Mouse (Mus musculus) intestine, embryonic 14.5 days (tissue): ENCODE results near the gene Pdpr. TPM values are rescaled to one million over a fixed set of nuclear protein-coding genes. Genes with fewer than 3 reads are reported as not detected.

ENCODE experiments used
- ATAC-seq: fragments of 200-750 bp; cut with Nextera tagmentation; replicated peaks from 2 replicates; pipeline ENCODE4 v1.8.0; 2017; ENCODE audit warnings: low read depth, moderate number of reproducible peaks, moderate TSS enrichment, moderate library complexity; ENCODE audit not compliant: low FRiP score, low TSS enrichment
- DNase-seq: peaks from one replicate; pipeline ENCODE4 v3.0.0-alpha.2; 2018; ENCODE audit warnings: low spot score
- H3K27ac ChIP-seq: fragments of 300-500 bp; sonication (generic); 2 replicates; pipeline ENCODE4 v1.5.1; 2014; ENCODE audit warnings: low read depth, mild to moderate bottlenecking, control low read depth
- H3K27me3 ChIP-seq: fragments of 300-500 bp; sonication (generic); replicated peaks from 2 replicates; pipeline ENCODE4 v1.6.1; 2014; ENCODE audit warnings: low read length, control low read depth; ENCODE audit not compliant: control insufficient read depth, insufficient read depth
- H3K36me3 ChIP-seq: fragments of 300-500 bp; sonication (generic); 2 replicates; pipeline ENCODE4 v1.6.1; 2014; ENCODE audit warnings: low read length, control low read depth; ENCODE audit not compliant: control insufficient read depth, insufficient read depth
- H3K4me1 ChIP-seq: fragments of 300-500 bp; sonication (generic); replicated peaks from 2 replicates; pipeline ENCODE4 v1.6.1; 2014; ENCODE audit warnings: low read length, control low read depth, mixed read lengths; ENCODE audit not compliant: control insufficient read depth, insufficient read depth
- H3K4me2 ChIP-seq: fragments of 300-500 bp; sonication (generic); 2 replicates; pipeline ENCODE4 v1.6.1; 2014; ENCODE audit warnings: low read length
- H3K4me3 ChIP-seq: fragments of 300-500 bp; sonication (generic); 2 replicates; pipeline ENCODE4 v1.5.1; 2014; ENCODE audit warnings: low read depth, low read length, control low read depth, mixed read lengths
- H3K9ac ChIP-seq: fragments of 300-500 bp; sonication (generic); 2 replicates; pipeline ENCODE4 v1.6.1; 2014; ENCODE audit warnings: mild to moderate bottlenecking, low read length
- H3K9me3 ChIP-seq: fragments of 300-500 bp; sonication (generic); 2 replicates; pipeline ENCODE4 v1.6.1; 2016; ENCODE audit warnings: low read length, control low read depth; ENCODE audit not compliant: control insufficient read depth
- WGBS: fragments of 180-500 bp; shearing (Covaris S2); extraction: QIAGEN DNeasy Blood & Tissue Kit; methylation state at CpG from one replicate; pipeline ENCODE4 v1.1.7; 2014; 5-methylcytosine and 5-hydroxymethylcytosine counted together
- polyA plus RNA-seq: library from polyadenylated mRNA; unstranded; fragments of >200 nt; fragmentation: Nextera tagmentation; extraction: Ambion mirVana; gene quantifications from 2 replicates; pipeline ENCODE4 v1.2.1, GENCODE M21; 2014

Gene Pdpr
- 6.3 and 7.1 TPM in 2 replicates for polyA plus RNA-seq

DNA sequence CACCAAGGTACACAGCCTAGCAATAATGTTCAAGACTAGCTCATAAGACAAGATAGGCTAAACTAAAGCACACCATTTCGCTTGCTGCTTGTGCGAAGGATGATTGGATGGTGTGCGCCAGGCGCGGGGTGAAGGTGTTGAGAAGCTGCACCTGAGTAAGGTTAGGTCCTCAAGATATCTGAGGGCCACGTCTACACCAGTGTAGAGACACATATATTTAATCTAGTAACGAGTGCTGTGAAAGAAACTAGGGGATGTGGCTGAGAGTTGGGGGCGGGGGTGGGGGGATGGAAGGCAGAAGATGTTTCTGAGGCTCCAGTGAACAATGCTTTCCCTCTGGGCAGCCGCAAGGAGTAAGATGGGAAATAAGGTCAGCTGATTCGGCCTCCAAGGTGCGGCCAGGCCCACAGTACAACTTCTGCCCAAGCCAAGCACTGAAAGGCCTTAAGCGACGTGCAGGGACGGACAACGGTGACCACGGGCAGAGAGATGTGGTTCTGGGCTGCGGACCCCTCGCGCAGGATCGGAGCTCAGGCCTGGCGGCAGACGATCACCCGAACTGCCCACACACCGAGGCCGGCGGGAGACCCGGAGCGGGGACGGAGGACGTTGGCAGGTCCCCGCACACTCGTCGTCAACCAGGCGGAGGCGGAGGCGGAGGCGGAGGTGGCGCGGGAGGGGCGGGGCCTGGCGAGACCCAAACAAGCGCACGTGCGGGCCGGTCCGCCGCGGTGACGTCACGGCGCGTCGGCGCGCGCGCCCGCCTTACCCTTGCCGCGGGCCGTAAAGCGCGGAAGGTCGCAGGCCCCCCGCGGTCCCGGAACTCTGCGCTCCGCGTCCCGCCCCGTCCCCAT, at the start of gene Pdpr:
TSS of gene Pdpr (plus strand) at position 766 of the 854 bp plus-strand sequence.
- H3K9ac ChIP-seq: peak within 1 kb of the TSS; percentile 51
- peak within 1 kb of the TSS; percentile 61 for H3K4me3 ChIP-seq
- no peaks in the 10 kb centered on the region for H3K27me3 ChIP-seq
- no peaks in the 10 kb centered on the region for H3K36me3 ChIP-seq
- DNase-seq: peak; percentile 92
- peak within 1 kb of the TSS; percentile 22; the same call in 1 of the 2 replicates for H3K27ac ChIP-seq
- peak within 1 kb of the TSS; percentile 77 for H3K4me2 ChIP-seq
- 6% methylated on average over 51 of the region's 72 CpGs for WGBS
- ATAC-seq: peak; percentile 95
- peaks cover 11% of the 10 kb centered on the region for H3K4me1 ChIP-seq
- no peaks in the 10 kb centered on the region for H3K9me3 ChIP-seq

DNA sequence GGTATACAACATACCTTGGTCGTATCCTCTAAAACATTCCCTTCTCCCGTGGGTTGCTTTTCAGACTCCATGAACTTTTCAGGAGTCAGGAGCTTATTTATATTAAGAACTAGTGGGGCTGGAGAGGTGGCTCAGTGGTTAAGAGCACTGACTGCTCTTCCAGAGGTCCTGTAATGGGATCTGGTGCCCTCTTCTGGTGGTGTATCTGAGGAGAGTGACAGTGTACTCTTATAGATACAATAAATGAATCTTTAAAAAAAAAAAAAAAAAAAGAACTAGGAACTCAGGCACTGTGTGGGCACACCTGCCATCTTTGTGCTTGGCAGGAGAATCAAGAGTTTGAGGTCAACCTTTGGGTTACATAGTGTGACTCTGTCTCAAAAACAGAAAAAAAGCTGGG, 45.7 kb upstream of the Pdpr start:
- no peak for DNase-seq
- Histone ChIP-seq H3K4me3 (no peak overlapping the region), H3K4me1 (no peaks in the 10 kb centered on the region), H3K27ac (no peak overlapping the region), H3K9me3 (no peaks in the 10 kb centered on the region), H3K9ac (no peak overlapping the region), H3K4me2 (no peak overlapping the region), H3K27me3 (no peaks in the 10 kb centered on the region), H3K36me3 (peaks cover 100% of the 10 kb centered on the region)
- no peak for ATAC-seq
- 92% methylated on average over 2 of the region's 2 CpGs for WGBS

DNA sequence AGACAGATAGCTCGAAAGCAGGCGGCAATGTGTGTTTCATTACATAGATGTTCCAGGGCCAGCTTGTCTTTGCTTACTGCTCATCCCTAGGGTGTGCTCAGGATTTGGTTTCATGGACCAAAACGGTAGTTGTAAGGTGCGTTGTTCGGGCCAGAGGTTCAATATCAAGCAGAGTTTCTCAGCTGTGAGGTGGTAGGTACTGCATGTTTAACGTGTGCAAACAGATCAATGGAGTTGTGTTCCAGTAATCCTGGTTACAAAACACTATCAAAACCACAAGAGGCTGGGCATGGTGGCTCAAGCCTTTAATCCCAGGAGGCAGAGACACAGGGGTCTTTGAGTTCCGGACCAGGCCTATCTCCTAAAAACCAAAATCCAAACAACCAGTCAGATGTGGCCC, 45.3 kb upstream of the Pdpr start:
- Histone ChIP-seq H3K27ac (no peak overlapping the region), H3K4me1 (no peaks in the 10 kb centered on the region), H3K36me3 (peaks cover 100% of the 10 kb centered on the region), H3K4me2 (no peak overlapping the region), H3K9ac (no peak overlapping the region), H3K27me3 (no peaks in the 10 kb centered on the region), H3K4me3 (no peak overlapping the region), H3K9me3 (no peaks in the 10 kb centered on the region)
- DNase-seq: no peak
- WGBS: 94% methylated on average over 7 of the region's 7 CpGs
- ATAC-seq: no peak

DNA sequence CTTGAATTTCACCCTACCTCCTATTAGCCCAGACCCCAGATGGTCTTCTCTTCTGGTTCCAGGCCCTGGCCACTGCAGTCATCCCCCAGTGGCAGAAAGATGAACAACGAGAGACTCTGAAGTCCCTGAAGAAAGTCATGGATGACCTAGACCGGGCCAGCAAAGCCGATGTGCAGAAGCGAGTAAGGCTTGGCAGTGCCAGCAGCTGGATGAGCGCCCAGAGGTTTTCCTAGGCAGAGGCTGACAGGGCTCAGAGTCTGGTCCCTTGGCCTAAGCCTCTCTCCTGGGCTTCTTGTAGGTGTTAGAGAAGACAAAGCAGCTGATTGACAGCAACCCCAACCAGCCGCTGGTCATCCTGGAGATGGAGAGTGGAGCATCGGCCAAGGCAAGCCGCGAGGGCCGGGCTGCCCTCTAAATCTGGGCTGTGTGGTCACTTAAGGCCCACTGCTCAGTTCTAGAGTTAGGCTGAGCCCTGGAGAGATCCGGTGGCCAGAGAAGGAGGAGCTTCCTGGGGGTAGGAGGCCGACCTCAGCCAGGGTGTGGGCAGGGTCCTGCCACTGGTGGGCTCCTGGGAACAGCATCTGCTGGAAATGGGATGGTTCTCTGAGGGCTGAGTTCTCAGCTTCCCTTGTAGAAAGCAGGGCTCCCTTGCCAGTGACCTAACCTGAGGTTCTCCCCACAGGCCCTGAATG, 40.5 kb upstream of the Pdpr start:
- WGBS: 96% methylated on average over 12 of the region's 12 CpGs
- peaks cover 76% of the 10 kb centered on the region for H3K36me3 ChIP-seq
- ATAC-seq: no peak

DNA sequence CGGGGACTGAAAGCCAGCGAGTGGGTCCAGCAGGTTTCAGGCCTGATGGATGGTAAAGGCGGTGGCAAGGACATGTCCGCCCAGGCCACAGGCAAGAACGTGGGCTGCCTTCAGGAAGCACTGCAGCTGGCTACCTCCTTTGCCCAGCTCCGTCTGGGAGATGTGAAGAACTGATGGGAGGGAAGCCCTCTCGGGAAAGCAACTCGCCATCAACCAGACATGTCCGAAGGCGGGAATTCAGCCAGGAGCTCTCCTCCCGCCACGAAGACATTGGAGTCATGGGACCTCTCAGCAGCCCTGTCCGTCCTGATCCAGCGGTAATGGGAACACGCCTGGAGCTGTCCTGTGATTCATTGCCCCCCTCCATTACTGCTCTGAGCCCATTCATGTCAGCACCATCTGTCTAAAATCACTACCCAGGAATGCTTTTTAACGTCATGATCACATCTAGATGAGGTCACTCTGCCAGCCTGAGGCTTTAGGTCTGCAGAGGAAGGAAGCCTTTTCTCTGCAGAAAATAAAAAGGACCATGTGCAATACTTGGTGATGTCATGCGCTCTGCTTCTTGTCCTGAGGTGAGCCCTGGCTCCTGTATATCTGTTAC, 39.3 kb upstream of the Pdpr start:
- Histone ChIP-seq H3K4me1 (peaks cover 13% of the 10 kb centered on the region), H3K27me3 (no peaks in the 10 kb centered on the region), H3K9ac (no peak overlapping the region), H3K36me3 (peaks cover 65% of the 10 kb centered on the region), H3K4me2 (no peak overlapping the region), H3K4me3 (no peak overlapping the region), H3K9me3 (no peaks in the 10 kb centered on the region), H3K27ac (no peak overlapping the region)
- no peak for DNase-seq
- ATAC-seq: no peak
- WGBS: 91% methylated on average over 17 of the region's 17 CpGs

More for the DNA sequence above, 40.5 kb upstream of the Pdpr start:
- Histone ChIP-seq H3K27ac (no peak overlapping the region), H3K27me3 (no peaks in the 10 kb centered on the region), H3K4me1 (peaks cover 13% of the 10 kb centered on the region), H3K9ac (no peak overlapping the region), H3K4me3 (no peak overlapping the region), H3K4me2 (no peak overlapping the region), H3K9me3 (no peaks in the 10 kb centered on the region)
- no peak for DNase-seq

DNA sequence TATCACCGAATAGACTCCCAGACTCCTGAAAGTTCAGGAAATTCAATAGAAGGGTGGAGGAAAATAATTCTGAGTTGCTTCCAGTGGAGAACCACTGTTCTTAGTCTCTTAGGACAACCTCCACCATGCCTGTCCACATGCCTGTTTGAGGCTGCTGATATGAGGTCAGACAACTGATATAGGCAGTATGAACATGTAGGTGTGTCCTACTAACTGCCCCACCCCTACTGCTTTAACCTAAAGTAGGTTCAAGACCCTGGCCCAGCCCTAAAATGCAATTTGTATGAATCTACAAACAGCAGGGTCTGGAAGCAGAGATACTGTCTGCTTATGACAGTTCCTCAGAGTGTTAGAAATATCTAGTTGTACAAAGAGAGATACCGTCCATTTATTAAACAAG, 38.8 kb upstream of the Pdpr start:
- ATAC-seq: 0 out of 2 replicates have a peak, but pooled peaks have one; percentile 7
- Histone ChIP-seq H3K36me3 (peaks cover 59% of the 10 kb centered on the region), H3K9ac (no peak overlapping the region), H3K27me3 (no peaks in the 10 kb centered on the region), H3K9me3 (no peaks in the 10 kb centered on the region), H3K4me1 (peaks cover 13% of the 10 kb centered on the region), H3K27ac (no peak overlapping the region), H3K4me3 (peak overlapping the region; percentile 90; the same call in 1 of the 2 replicates), H3K4me2 (no peak overlapping the region; the same call in 1 of the 2 replicates)
- DNase-seq: no peak
- WGBS: 77% methylated on average over 2 of the region's 2 CpGs

DNA sequence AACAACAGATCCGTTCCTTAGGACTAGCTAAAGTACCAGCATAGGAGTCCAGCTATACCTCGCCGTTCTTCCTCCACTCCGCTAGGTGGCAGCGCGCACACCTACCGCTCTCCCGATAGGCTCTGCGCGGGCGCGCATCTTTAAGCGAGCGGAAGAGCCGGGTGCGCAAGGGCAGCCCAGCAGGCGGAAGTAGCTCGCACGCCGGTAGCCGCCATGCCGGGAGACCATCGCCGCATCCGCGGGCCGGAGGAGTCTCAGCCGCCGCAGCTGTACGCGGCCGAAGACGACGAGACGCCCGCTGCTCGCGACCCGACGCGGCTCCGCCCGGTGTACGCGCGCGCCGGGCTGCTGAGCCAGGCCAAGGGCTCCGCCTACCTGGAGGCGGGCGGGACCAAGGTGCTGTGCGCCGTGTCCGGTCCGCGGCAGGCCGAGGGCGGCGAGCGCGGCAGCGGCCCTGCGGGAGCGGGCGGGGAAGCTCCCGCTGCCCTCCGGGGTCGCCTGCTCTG, 38.2 kb upstream of the Pdpr start, which contains the start of gene Exosc6:
TSS of gene Exosc6 (plus strand) at position 182 of the 506 bp plus-strand sequence.
- Histone ChIP-seq H3K9ac (peak within 1 kb of the TSS; percentile 66), H3K4me2 (peak within 1 kb of the TSS; percentile 92), H3K36me3 (peaks cover 54% of the 10 kb centered on the region), H3K27me3 (no peaks in the 10 kb centered on the region), H3K27ac (peak within 1 kb of the TSS; percentile 77), H3K9me3 (no peaks in the 10 kb centered on the region), H3K4me1 (peaks cover 18% of the 10 kb centered on the region), H3K4me3 (peak within 1 kb of the TSS; percentile 90)
- under 1% methylated on average over 68 of the region's 68 CpGs for WGBS
- DNase-seq (peak; percentile 90), ATAC-seq (peak; percentile 95)

DNA sequence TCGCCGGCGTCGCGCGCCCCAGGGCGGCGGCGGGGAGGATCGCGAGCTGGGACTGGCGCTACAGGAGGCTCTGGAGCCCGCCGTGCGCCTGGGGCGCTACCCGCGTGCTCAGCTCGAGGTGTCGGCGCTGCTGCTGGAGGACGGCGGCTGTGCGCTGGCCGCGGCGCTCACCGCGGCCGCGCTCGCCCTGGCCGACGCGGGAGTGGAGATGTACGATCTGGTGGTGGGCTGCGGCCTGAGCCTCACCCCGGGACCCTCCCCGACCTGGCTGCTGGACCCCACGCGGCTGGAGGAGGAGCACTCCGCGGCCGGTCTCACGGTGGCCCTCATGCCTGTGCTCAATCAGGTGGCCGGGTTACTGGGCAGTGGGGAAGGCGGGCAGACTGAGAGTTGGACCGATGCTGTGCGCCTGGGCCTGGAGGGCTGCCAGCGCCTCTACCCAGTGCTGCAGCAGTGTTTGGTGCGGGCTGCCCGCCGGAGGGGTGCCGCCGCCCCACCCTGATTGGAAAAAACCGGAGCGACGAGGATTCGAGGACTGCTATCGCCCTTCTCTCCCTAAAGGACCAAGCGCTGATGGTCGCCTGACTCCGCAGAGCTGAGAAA, 37.6 kb upstream of the Pdpr start:
- ATAC-seq (peak; percentile 33), DNase-seq (peak; percentile 75)
- peak overlapping the region; percentile 92 for H3K4me2 ChIP-seq
- H3K9me3 ChIP-seq: no peaks in the 10 kb centered on the region
- peak overlapping the region; percentile 77 for H3K27ac ChIP-seq
- peak overlapping the region; percentile 66 for H3K9ac ChIP-seq
- H3K4me3 ChIP-seq: peak overlapping the region; percentile 90
- no peaks in the 10 kb centered on the region for H3K27me3 ChIP-seq
- H3K4me1 ChIP-seq: peaks cover 20% of the 10 kb centered on the region
- under 1% methylated on average over 63 of the region's 63 CpGs for WGBS
- peaks cover 48% of the 10 kb centered on the region for H3K36me3 ChIP-seq
